Mouse (Mus musculus) heart, adult 9 months (tissue): ENCODE data around the gene Farp1.
"Not testable (repeated sequence)": the region's sequence is repeated elsewhere in the genome, so short reads cannot be mapped to it uniquely, and the experiment has no call there.

Experiments
- DNase-seq, 2 experiments: peaks; one replicate each; pipeline ENCODE4 v3.0.0; 2022; ENCODE audit warnings: low spot score in 2 of 2

Gene Farp1

GRCm38 (mm10) chr14:121034973-121035662 lies at the start of gene Farp1:
Gene Farp1 (plus strand): TSS chr14:121035200.
- peak; percentile 79 to 80 for DNase-seq

DNA sequence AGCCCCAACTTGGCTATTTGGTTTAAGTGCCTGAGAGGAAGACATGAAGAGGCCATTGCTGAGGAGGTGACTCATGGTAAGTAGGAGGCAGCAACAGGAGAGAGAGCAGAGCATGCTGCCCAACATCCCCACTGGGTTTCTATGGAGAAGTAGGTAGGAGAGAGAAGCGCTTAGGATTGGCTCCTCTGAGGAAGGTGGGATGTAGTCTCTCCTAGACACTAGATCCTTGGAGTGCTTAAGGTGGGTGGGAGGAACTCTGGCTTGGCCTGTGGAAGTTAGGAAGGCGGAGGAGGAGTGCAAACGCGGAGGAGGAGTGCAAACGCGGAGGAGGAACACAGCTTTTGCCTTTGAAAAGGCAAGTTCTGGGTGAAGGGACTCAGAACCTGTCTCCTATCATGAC lies 45.9 kb upstream of the Farp1 start:
- no peak for DNase-seq

DNA sequence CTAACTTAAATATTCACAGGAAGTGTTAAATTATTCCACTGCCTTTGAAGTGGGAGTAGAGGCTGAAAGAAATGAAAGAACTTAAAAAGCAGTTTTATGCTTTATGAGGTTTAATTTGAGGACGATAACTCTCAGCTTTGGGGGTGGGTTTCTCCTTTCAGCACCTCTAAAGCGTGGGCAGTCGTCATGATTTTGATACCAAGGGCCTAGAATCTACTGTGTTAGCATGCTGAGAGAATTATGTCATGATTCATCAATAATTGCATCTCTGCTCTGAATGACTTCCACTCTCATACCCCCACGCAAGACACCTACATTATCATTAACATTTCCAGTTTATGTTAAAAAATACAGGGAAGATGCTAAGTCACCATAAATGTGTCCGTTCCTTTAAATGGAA lies 37.3 kb upstream of the Farp1 start:
- no peak for DNase-seq

DNA sequence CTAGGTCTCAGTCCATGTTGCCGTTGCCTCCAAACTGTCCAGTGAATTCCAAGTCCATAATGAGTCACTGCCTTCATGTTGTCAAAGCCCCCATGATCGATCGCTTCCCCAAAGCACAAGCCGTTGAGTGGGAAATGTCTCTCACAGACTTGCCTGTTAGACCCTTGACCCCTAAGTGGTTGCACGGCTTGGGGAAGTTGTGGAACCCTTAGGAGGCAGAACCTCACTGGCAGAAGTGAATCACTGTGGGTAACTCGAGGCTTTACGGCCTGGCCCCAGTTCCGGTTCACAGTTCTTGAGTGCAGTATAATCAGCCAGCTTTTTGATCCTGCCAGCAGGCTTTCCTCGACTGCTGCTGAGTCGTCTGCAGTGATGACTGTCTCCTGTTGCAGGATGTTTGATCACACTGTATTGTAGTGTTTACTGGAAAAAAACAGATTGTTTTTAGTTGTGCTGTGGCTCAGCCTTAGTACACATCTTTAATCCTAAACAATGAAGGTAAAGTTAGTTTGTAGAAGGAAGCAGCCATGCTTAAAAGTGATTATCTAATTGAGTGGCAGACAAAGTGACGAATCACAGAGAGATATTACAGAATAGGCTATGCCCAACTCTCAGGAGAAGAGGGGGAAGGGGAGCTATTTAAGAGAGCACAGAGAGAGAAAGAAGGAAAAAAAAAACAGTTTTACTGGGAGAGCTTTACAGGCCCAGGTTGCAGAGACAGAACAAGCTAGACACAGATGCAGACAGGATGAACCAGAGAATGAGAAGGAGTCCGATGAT lies 34.2 kb upstream of the Farp1 start:
- DNase-seq = no peak

- no peak for DNase-seq
These were observed 29.4 kb upstream of the Farp1 start for GRCm38 (mm10) chr14:121005621-121006020.

GRCm38 (mm10) chr14:121006021-121006420 lies 29.0 kb upstream of the Farp1 start:
- peak in 1 of 2 experiments; percentile 2 for DNase-seq

DNA sequence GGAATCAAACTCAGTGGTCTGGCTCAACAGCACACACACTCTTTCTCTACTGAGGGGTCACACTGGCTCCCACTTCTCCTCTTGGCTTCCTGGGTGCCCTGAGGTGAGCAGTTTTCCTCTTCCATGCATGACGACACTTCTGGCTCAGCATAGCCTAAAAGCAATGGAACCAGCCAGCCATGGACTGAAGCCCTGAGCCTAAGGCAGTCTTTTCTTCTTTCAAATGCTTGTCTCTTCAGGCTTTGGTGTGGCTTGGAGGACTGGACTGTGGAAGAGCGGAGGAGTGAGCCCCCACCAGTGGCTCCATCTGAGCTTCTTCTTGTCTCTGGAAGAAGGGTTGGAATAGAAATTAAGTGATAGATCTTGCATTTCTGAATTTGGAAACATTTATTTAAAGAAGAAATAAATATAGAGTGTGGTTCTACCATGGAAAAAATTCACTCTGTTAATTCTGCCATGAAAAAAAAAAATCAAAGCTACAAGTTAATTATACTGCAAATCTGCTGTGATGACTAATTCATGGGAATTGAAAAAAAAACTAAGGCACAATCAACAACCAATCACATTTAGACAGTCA lies 19.8 kb upstream of the Farp1 start:
- no peak for DNase-seq

DNA sequence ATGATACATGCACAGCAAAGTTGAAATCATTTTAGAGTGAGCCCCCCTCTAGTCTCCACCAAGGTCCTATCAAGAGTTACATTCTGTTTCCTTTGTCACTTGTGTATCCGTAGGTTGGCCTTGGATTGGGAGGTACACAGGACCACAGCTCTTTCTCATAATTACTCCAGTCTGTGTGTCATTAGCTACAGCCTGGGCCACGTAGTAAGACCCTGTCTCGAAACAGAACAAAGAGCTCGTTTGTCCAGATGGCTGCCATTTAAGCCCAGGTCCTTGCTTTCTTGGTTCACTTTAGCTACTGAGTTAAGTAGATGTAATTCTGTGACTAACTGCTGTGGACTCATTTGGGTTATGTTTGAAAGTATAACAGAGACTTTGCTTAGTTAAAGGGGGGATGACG lies 12.6 kb upstream of the Farp1 start:
- DNase-seq = no peak

DNA sequence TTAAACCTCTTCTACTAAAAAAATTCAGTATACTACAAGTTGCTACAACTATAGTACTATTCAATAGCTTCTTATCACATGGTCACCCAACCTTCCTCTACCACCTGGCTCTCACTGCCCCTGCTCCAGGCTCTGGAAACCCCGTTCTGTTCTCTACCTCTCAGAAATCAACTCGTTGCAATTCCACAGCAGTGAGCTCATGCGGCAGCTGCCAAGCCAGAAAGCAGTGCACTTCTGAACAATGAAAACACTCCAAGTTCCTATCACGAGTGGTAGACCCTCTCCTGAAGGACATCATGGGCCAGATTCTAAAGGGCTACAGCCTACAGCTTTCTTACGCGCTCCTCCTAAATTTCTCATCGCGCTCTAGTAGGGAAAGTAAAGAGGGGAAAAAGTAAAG lies 9.6 kb upstream of the Farp1 start:
- DNase-seq = no peak

- DNase-seq = no peak
These were observed 3.6 kb upstream of the Farp1 start for GRCm38 (mm10) chr14:121031396-121031795.

- peak; percentile 53 to 56 for DNase-seq
These were observed 475 bp upstream of the Farp1 start for GRCm38 (mm10) chr14:121034525-121034924.

GRCm38 (mm10) chr14:121035663-121036473 lies 868 bp downstream of the Farp1 start:
- DNase-seq = peak; percentile 39 to 58

DNA sequence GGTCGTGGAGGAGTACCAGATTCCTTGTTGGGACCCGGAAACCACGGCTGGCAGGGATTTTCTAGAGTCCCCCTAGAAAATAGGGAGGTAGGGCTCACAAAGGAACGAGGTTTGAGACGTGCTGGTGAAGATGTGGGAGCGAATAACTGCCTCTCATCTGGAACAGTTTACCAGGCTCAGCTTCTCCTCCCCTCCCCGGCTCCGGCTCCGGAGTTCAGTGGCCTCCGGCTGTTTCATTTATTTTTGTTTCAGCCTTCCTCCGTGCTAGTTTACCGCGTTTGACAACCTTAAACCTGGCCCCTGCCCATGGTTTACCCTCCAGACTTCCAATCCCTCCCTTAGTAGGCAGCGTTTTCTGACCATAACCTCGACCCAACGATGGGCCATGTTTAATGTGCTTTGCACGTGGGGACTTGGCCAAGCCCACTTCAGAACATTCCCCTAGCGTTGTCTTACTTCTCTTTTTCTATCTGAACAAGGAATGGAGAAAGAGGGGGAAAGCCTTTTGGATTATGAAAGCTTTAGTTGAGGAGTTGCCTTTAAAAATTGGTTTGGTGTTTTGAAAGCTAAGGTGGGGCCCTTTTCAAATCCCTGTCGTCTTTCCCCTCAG lies 1.7 kb downstream of the Farp1 start:
- peak in 1 of 2 experiments; percentile 25 for DNase-seq

GRCm38 (mm10) chr14:121037276-121037675 lies 2.3 kb downstream of the Farp1 start:
- DNase-seq = peak in 1 of 2 experiments; percentile 29

GRCm38 (mm10) chr14:121038676-121039075 lies 3.7 kb downstream of the Farp1 start:
- no peak for DNase-seq

GRCm38 (mm10) chr14:121044145-121044544 lies 9.1 kb downstream of the Farp1 start:
- DNase-seq = no peak

- DNase-seq = no peak
These were observed 11.4 kb downstream of the Farp1 start for GRCm38 (mm10) chr14:121046313-121046961.

DNA sequence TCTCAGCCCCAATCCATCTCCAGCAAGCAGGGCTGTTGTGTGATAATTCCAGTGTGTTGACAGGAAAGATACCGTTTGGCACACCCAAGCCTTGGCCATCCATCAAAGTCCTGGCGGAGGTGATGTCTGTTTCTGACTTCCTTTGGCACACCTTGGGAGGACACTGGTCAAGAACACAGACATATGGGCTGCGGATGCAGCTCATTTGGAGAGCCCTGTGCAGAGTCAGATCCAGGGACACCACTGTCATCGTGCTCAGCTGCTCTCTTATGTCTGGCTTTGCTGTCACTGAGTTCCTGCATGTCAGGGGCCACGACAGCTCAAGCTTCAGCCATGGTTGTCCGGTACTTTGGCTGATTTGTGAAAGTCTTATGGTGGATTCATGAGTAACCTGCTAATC lies 12.8 kb downstream of the Farp1 start:
- no peak for DNase-seq

GRCm38 (mm10) chr14:121051002-121051401 lies 16.0 kb downstream of the Farp1 start:
- not testable (repeated sequence) for DNase-seq

- peak; percentile 71 to 76 for DNase-seq
These were observed 18.1 kb downstream of the Farp1 start for GRCm38 (mm10) chr14:121053020-121053518.

GRCm38 (mm10) chr14:121054062-121054461 lies 19.1 kb downstream of the Farp1 start:
- DNase-seq = no peak
